Mouse (Mus musculus) embryonic fibroblast, embryonic 13.5 days (primary cell): Measurements from ENCODE around the gene Cdkl3.

Experiments
- CTCF ChIP-seq: IDR thresholded peaks from 2 replicates; pipeline ENCODE4 v1.5.1; 2011; ENCODE audit warnings: mild to moderate bottlenecking, control low read depth, low read length, moderate library complexity, borderline replicate concordance; ENCODE audit not compliant: insufficient read depth
- POLR2A ChIP-seq: IDR thresholded peaks from 2 replicates; pipeline ENCODE4 v1.6.1; 2011; ENCODE audit warnings: low read depth, mild to moderate bottlenecking, control low read depth, low read length, moderate library complexity

DNA sequence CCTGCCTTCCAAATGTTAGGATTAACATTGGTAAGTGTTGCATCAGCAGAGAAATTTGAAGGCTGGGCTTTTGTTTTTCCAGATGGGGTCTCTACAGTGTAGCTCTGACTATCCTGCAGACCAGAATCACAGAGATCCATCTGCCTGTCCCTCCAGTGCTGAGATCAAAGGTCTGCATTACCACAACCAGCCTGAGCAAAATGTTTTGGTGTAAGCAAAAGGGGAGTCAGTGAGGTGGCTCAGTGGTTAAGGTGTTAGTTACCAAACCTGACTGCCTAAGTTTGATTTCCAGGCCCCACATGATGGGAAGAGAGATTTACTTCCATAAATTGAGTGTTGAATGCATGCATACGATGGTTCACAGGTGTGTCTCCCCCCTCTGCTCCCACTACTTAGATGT lies 105.4 kb downstream of the Cdkl3 start:
- TF ChIP-seq POLR2A, result no peak
- TF ChIP-seq CTCF, result no peak
